Mouse (Mus musculus) myocyte (in vitro differentiated cells): ENCODE measurements around the gene Pde8a.

ENCODE experiments used
- E2F4 ChIP-seq: IDR thresholded peaks from one replicate; pipeline ENCODE4 v1.6.1; 2011; ENCODE audit warnings: mild to moderate bottlenecking, control low read depth, moderate library complexity; ENCODE audit not compliant: insufficient read depth
- MAX ChIP-seq: IDR thresholded peaks from one replicate; pipeline ENCODE4 v1.6.1; 2011; ENCODE audit warnings: low read depth, mild to moderate bottlenecking, control low read depth
- MYOG ChIP-seq, 3 experiments: IDR thresholded peaks; one replicate each; pipeline ENCODE4 v1.6.1; 2011; ENCODE audit warnings: control low read depth in 2 of 3, low read depth in 2 of 3, mild to moderate bottlenecking in 2 of 3; ENCODE audit not compliant: insufficient read length in 2 of 3, control insufficient read depth in 1 of 3, insufficient read depth in 1 of 3
- POLR2A ChIP-seq: IDR thresholded peaks from one replicate; pipeline ENCODE4 v1.6.1; 2011; ENCODE audit warnings: low read depth, mild to moderate bottlenecking, control low read depth, moderate library complexity; ENCODE audit not compliant: insufficient read length
- TCF12 ChIP-seq: IDR thresholded peaks from one replicate; pipeline ENCODE4 v1.6.1; 2011; ENCODE audit warnings: mild to moderate bottlenecking, control low read depth; ENCODE audit not compliant: poor library complexity, insufficient read depth, severe bottlenecking
- USF1 ChIP-seq: IDR thresholded peaks from one replicate; pipeline ENCODE4 v1.6.1; 2011; ENCODE audit warnings: low read depth, mild to moderate bottlenecking, control low read depth, moderate library complexity

DNA sequence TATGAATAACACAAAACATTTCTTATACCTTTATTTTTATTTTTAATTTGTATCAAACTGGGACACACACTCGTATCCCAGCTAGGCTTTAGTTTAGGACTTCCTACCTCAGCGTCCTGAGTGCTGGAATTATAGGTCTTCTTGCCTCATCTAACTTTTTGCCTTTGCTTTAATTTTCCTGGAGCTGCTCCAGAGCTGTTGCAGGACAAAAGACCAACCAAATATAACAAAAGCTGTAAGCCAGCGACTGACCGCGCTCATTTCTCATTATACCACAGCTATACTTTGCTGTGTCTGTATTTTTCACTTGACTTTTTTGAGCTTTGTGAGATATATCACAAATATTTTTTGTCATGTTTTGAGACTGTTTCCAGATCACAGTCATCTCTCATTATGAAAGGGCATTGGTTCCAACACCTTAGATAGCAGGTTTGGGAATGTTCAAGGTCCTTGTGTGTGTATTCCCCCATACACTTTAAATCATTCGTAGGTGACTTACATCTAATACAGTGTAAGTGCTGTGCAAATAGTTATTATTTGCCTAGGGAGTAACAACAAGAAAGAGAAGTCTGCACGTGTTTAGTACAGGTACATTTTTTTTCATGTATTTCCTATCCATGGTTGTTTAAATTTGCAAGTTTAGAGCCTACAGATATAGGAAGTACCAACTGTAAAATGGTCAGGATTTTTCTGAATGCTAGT, 16.8 kb downstream of the Pde8a start:
- TF ChIP-seq E2F4 (no peak), MYOG (IDR thresholded peaks at IDR 0.05; ENCODE audit: control insufficient read depth in 1 of 3, insufficient read depth in 1 of 3, insufficient read length in 2 of 3, low read depth in 2 of 3) (no peak), MAX (no peak), USF1 (no peak), TCF12 (no peak), POLR2A (no peak)
